Mouse (Mus musculus) kidney, embryonic 15.5 days (tissue): ENCODE data around the gene Clcn6. TPM values are rescaled to one million over a fixed set of nuclear protein-coding genes. Genes with fewer than 3 reads are reported as not detected.
A peak's percentile ranks its signal among the peaks of the same experiment; 100 is the strongest.

ENCODE experiments used
- ATAC-seq: fragments of 200-750 bp; cut with Nextera tagmentation; replicated peaks from 2 replicates; pipeline ENCODE4 v1.8.0; 2017; ENCODE audit warnings: moderate TSS enrichment; ENCODE audit not compliant: low FRiP score
- H3K27ac ChIP-seq: fragments of 300-500 bp; sonication (generic); 2 replicates; pipeline ENCODE4 v1.5.1; 2015; ENCODE audit warnings: mild to moderate bottlenecking, inconsistent platforms
- H3K27me3 ChIP-seq: fragments of 300-500 bp; sonication (generic); 2 replicates; pipeline ENCODE4 v1.6.1; 2015; ENCODE audit warnings: inconsistent platforms
- H3K36me3 ChIP-seq: fragments of 300-500 bp; sonication (generic); 2 replicates; pipeline ENCODE4 v1.6.1; 2015; ENCODE audit warnings: inconsistent platforms
- H3K4me1 ChIP-seq: fragments of 300-500 bp; sonication (generic); 2 replicates; pipeline ENCODE4 v1.6.1; 2015; ENCODE audit warnings: inconsistent platforms
- H3K4me2 ChIP-seq: fragments of 300-500 bp; sonication (generic); 2 replicates; pipeline ENCODE4 v1.6.1; 2015; ENCODE audit warnings: moderate library complexity, mild to moderate bottlenecking, inconsistent platforms
- H3K4me3 ChIP-seq: fragments of 300-500 bp; sonication (generic); replicated peaks from 2 replicates; pipeline ENCODE4 v1.5.1; 2015; ENCODE audit warnings: mild to moderate bottlenecking, inconsistent platforms
- H3K9ac ChIP-seq: fragments of 300-500 bp; sonication (generic); 2 replicates; pipeline ENCODE4 v1.6.1; 2015; ENCODE audit warnings: mild to moderate bottlenecking, inconsistent platforms
- H3K9me3 ChIP-seq: fragments of 300-500 bp; sonication (generic); replicated peaks from 2 replicates; pipeline ENCODE4 v1.6.1; 2016; ENCODE audit warnings: inconsistent platforms
- WGBS: fragments of 180-500 bp; shearing (Covaris S2); methylation state at CpG from one replicate; pipeline ENCODE4 v1.1.7; 2015; ENCODE audit warnings: mixed read lengths; 5-methylcytosine and 5-hydroxymethylcytosine counted together
- polyA plus RNA-seq: library from polyadenylated mRNA; unstranded; fragments of >200 nt; fragmentation: Nextera tagmentation; extraction: Ambion mirVana; gene quantifications from 2 replicates; pipeline ENCODE4 v1.2.1, GENCODE M21; 2015

The Clcn6 gene
- polyA plus RNA-seq, 1 experiment from 2014 or later = 6.4 TPM

GRCm38 (mm10) chr4:148060120-148061085, 21.8 kb upstream of the Clcn6 start:
- 52% methylated on average over 13 of the region's 13 CpGs for WGBS
- H3K9ac ChIP-seq = no peak overlapping the region
- H3K9me3 ChIP-seq = no peaks in the 10 kb centered on the region
- no peak overlapping the region for H3K4me2 ChIP-seq
- peaks cover 36% of the 10 kb centered on the region for H3K36me3 ChIP-seq
- H3K4me3 ChIP-seq = no peak overlapping the region
- peak; percentile 41 for ATAC-seq
- peaks cover 11% of the 10 kb centered on the region for H3K4me1 ChIP-seq
- H3K27me3 ChIP-seq = no peaks in the 10 kb centered on the region
- H3K27ac ChIP-seq = no peak overlapping the region

- no peaks in the 10 kb centered on the region for H3K9me3 ChIP-seq
- H3K4me2 ChIP-seq = no peak overlapping the region
- 92% methylated on average over 6 of the region's 6 CpGs for WGBS
- H3K27me3 ChIP-seq = no peaks in the 10 kb centered on the region
- peaks cover 8% of the 10 kb centered on the region for H3K4me1 ChIP-seq
- H3K9ac ChIP-seq = no peak overlapping the region
- H3K4me3 ChIP-seq = no peak overlapping the region
- H3K27ac ChIP-seq = no peak overlapping the region
- peaks cover 50% of the 10 kb centered on the region for H3K36me3 ChIP-seq
- no peak for ATAC-seq
Observed at GRCm38 (mm10) chr4:148058993-148059392, 20.4 kb upstream of the Clcn6 start.

- H3K4me3 ChIP-seq = no peak overlapping the region
- H3K27ac ChIP-seq = no peak overlapping the region
- peaks cover 57% of the 10 kb centered on the region for H3K36me3 ChIP-seq
- H3K9me3 ChIP-seq = no peaks in the 10 kb centered on the region
- no peak overlapping the region for H3K9ac ChIP-seq
- H3K4me1 ChIP-seq = peaks cover 8% of the 10 kb centered on the region
- H3K27me3 ChIP-seq = no peaks in the 10 kb centered on the region
- no peak for ATAC-seq
- 94% methylated on average over 9 of the region's 9 CpGs for WGBS
- H3K4me2 ChIP-seq = no peak overlapping the region
Observed at GRCm38 (mm10) chr4:148058218-148058819, 19.7 kb upstream of the Clcn6 start.

GRCm38 (mm10) chr4:148057661-148058209, 19.1 kb upstream of the Clcn6 start:
- Histone ChIP-seq H3K27me3 (no peaks in the 10 kb centered on the region), H3K27ac (no peak overlapping the region), H3K4me1 (peaks cover 8% of the 10 kb centered on the region), H3K9ac (no peak overlapping the region), H3K9me3 (no peaks in the 10 kb centered on the region), H3K4me3 (no peak overlapping the region), H3K4me2 (no peak overlapping the region), H3K36me3 (peaks cover 63% of the 10 kb centered on the region)
- no peak for ATAC-seq
- 70% methylated on average over 5 of the region's 5 CpGs for WGBS

- H3K4me3 ChIP-seq = no peak overlapping the region
- H3K4me2 ChIP-seq = no peak overlapping the region
- H3K36me3 ChIP-seq = peaks cover 72% of the 10 kb centered on the region
- no peaks in the 10 kb centered on the region for H3K27me3 ChIP-seq
- peaks cover 8% of the 10 kb centered on the region for H3K4me1 ChIP-seq
- H3K9ac ChIP-seq = no peak overlapping the region
- ATAC-seq = no peak
- WGBS = 68% methylated on average over 4 of the region's 4 CpGs
- H3K9me3 ChIP-seq = no peaks in the 10 kb centered on the region
- 0 out of 2 replicates have a peak overlapping the region, but pooled peaks have one; percentile 25 for H3K27ac ChIP-seq
Observed at GRCm38 (mm10) chr4:148056801-148057200, 18.2 kb upstream of the Clcn6 start.

- H3K4me2 ChIP-seq = no peak overlapping the region
- ATAC-seq = no peak
- peak overlapping the region; percentile 25; the same call in 1 of the 2 replicates for H3K27ac ChIP-seq
- no peaks in the 10 kb centered on the region for H3K9me3 ChIP-seq
- H3K27me3 ChIP-seq = no peaks in the 10 kb centered on the region
- H3K9ac ChIP-seq = no peak overlapping the region
- H3K4me3 ChIP-seq = no peak overlapping the region
- WGBS = 83% methylated on average over 7 of the region's 7 CpGs
- H3K36me3 ChIP-seq = peaks cover 78% of the 10 kb centered on the region
- H3K4me1 ChIP-seq = peaks cover 8% of the 10 kb centered on the region
Observed at GRCm38 (mm10) chr4:148056246-148056645, 17.6 kb upstream of the Clcn6 start.

GRCm38 (mm10) chr4:148054961-148055695, 16.5 kb upstream of the Clcn6 start:
- H3K27me3 ChIP-seq = no peaks in the 10 kb centered on the region
- WGBS = 87% methylated on average over 21 of the region's 21 CpGs
- H3K4me3 ChIP-seq = no peak overlapping the region
- no peak overlapping the region for H3K4me2 ChIP-seq
- H3K27ac ChIP-seq = no peak overlapping the region
- H3K9me3 ChIP-seq = no peaks in the 10 kb centered on the region
- H3K4me1 ChIP-seq = peaks cover 2% of the 10 kb centered on the region; the same call in 1 of the 2 replicates
- no peak overlapping the region for H3K9ac ChIP-seq
- no peak for ATAC-seq
- peaks cover 89% of the 10 kb centered on the region for H3K36me3 ChIP-seq

GRCm38 (mm10) chr4:148053417-148053920, 14.8 kb upstream of the Clcn6 start:
- Histone ChIP-seq H3K9ac (no peak overlapping the region), H3K9me3 (no peaks in the 10 kb centered on the region), H3K27me3 (no peaks in the 10 kb centered on the region), H3K4me2 (no peak overlapping the region), H3K27ac (no peak overlapping the region), H3K4me1 (no peaks in the 10 kb centered on the region), H3K4me3 (no peak overlapping the region), H3K36me3 (peaks cover 99% of the 10 kb centered on the region)
- ATAC-seq = no peak
- 95% methylated on average over 12 of the region's 12 CpGs for WGBS

- no peak overlapping the region for H3K4me3 ChIP-seq
- no peaks in the 10 kb centered on the region for H3K27me3 ChIP-seq
- WGBS = 85% methylated on average over 2 of the region's 2 CpGs
- H3K4me1 ChIP-seq = no peaks in the 10 kb centered on the region
- ATAC-seq = no peak
- H3K9ac ChIP-seq = no peak overlapping the region
- H3K9me3 ChIP-seq = no peaks in the 10 kb centered on the region
- peaks cover 99% of the 10 kb centered on the region for H3K36me3 ChIP-seq
- no peak overlapping the region for H3K4me2 ChIP-seq
- no peak overlapping the region for H3K27ac ChIP-seq
Observed at GRCm38 (mm10) chr4:148052976-148053375, 14.4 kb upstream of the Clcn6 start.

- no peak overlapping the region for H3K4me3 ChIP-seq
- peaks cover 99% of the 10 kb centered on the region for H3K36me3 ChIP-seq
- ATAC-seq = no peak
- H3K9me3 ChIP-seq = no peaks in the 10 kb centered on the region
- H3K9ac ChIP-seq = no peak overlapping the region
- no peaks in the 10 kb centered on the region for H3K27me3 ChIP-seq
- no peak overlapping the region for H3K27ac ChIP-seq
- no peaks in the 10 kb centered on the region for H3K4me1 ChIP-seq
- 88% methylated on average over 11 of the region's 11 CpGs for WGBS
- H3K4me2 ChIP-seq = no peak overlapping the region
Observed at GRCm38 (mm10) chr4:148051886-148052285, 13.3 kb upstream of the Clcn6 start.

- peaks cover 99% of the 10 kb centered on the region for H3K36me3 ChIP-seq
- WGBS = 80% methylated on average over 13 of the region's 13 CpGs
- no peak for ATAC-seq
- no peak overlapping the region for H3K4me2 ChIP-seq
- no peaks in the 10 kb centered on the region for H3K27me3 ChIP-seq
- no peaks in the 10 kb centered on the region for H3K9me3 ChIP-seq
- no peak overlapping the region for H3K4me3 ChIP-seq
- no peaks in the 10 kb centered on the region for H3K4me1 ChIP-seq
- no peak overlapping the region for H3K9ac ChIP-seq
- H3K27ac ChIP-seq = no peak overlapping the region
Observed at GRCm38 (mm10) chr4:148051046-148051776, 12.6 kb upstream of the Clcn6 start.
